Mouse (Mus musculus): Measurements from ENCODE around the gene Lce1c. TPM values are rescaled to one million over a fixed set of nuclear protein-coding genes. Genes with fewer than 3 reads are reported as not detected.
"Not testable (repeated sequence)": the region's sequence is repeated elsewhere in the genome, so short reads cannot be mapped to it uniquely, and the experiment has no call there.

Lce1c gene
- total RNA-seq (2021) = not detected

- no peak for DNase-seq
- intact Hi-C loops (cut with DNase I) = no loop called here
Measured at GRCm38 (mm10) chr3:92678947-92679346, at the start of gene Lce1c. TSS of gene Lce1c (plus strand) at chr3:92679247.

- intact Hi-C loops (cut with DNase I) = no loop called here
- no peak for DNase-seq
Measured at GRCm38 (mm10) chr3:92637745-92638652, 41.0 kb upstream of the Lce1c start.

DNA sequence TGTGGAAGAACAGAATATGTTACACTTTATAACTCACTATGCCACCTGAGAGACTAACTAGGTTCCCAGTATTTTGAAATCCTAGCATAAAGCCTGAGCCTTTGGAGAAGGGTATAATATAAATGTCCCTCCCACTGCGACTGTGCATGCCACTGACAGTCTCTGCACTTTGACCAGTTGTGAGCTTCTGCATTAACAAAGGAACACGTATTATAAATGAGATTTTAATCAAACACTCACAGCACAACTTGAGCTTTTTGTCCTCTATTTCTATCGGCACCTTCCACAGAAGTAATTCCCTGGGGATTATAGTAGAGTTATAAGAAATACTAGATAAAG lies 40.4 kb upstream of the Lce1c start:
- intact Hi-C loops (cut with DNase I) = no loop called here
- DNase-seq = no peak

GRCm38 (mm10) chr3:92639854-92640253 lies 39.2 kb upstream of the Lce1c start:
- intact Hi-C loops (cut with DNase I) = no loop called here
- no peak for DNase-seq

DNA sequence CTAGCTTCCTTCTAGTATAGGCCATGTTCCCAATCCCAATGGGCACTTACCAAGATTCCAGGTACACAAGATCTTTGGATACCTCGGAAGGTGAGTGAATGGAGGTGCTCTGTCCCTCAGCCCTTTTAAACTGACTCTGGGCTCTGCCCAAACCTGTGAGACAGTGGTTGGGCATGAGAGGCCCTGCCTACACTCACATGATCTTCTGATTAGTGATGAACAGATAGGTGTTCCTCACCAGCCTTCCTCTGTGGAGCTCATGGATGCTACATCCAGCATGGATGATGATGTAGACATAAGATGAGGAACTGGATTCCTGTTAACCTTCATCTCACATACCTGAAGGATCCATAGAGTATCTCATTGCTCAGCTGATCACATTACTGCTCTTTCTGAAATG lies 30.8 kb upstream of the Lce1c start, which contains the start of gene Lce1a1:
Gene Lce1a1, minus strand, starts transcription at position 101 of the 400 bp plus-strand sequence.
- no peak for DNase-seq
- intact Hi-C loops (cut with DNase I) = no loop called here

GRCm38 (mm10) chr3:92656826-92657225 lies 22.2 kb upstream of the Lce1c start, which contains the start of gene Lce1b:
TSS of gene Lce1b (minus strand) at chr3:92656926.
- intact Hi-C loops (cut with DNase I) = no loop called here
- no peak for DNase-seq

GRCm38 (mm10) chr3:92670215-92670614 lies 8.8 kb upstream of the Lce1c start, which contains the start of gene Lce1a2:
TSS of gene Lce1a2 (minus strand) at chr3:92670315.
- intact Hi-C loops (cut with DNase I) = no loop called here
- no peak for DNase-seq

GRCm38 (mm10) chr3:92687110-92687509 lies 8.1 kb downstream of the Lce1c start, which contains the start of gene Lce1d:
TSS of gene Lce1d (minus strand) at chr3:92687210.
- DNase-seq = no peak
- intact Hi-C loops (cut with DNase I) = no loop called here

DNA sequence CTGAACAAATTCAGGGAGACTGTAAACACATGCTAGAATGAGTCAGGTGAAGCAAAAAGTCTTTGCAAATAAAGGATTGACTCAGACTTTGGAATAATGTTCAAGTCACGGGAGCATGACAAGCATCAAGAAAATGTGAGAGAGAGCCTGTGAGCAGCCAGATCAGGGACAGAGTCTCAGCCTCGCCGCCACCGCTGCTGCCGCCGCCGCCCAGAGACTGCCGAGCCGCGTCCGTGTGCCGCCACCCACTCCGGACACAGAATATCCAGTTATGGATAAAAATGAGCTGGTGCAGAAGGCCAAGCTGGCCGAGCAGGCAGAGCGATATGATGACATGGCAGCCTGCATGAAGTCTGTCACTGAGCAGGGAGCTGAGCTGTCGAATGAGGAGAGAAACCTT lies 10.1 kb downstream of the Lce1c start:
- intact Hi-C loops (cut with DNase I) = not testable (repeated sequence)
- peak; percentile 7 to 13 for DNase-seq

DNA sequence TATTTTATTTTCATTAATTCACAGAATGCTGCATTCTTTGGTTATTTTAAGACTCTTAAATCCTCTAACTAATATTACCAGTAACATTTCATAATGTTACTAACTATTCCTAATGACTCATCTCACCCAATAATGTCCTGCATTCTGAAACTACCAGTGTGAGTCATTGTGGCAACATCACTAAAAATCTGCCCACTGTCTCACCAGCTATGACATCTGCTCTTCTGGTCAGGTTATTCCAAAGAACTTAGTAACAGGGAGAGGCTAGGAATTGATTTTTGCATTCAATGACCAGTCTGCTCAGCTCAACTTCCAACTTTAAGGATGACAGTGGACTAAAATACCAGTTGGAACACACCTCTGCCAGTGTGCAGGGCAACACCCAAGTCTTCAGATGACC lies 12.6 kb downstream of the Lce1c start:
- intact Hi-C loops (cut with DNase I) = no loop called here

DNA sequence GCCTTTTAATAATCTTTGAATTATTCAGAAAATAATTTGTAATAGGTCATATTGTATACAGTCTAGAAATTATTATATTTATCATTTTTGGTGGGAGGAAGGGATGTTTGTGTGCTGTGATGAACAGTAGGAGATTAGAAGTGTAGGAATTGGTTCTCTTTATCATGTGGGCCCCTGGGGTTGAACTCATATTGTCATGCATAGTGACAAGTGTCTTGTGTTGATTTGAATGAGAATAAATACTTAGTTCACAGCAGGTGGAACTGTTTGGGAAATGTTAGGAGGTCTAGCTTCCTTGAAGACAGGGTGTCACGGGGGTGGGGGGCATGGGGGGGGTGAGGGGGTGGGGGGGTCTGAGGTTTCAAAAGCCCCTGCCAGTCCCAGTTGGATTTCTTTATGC lies 15.6 kb downstream of the Lce1c start:
- intact Hi-C loops (cut with DNase I) = no loop called here
- no peak for DNase-seq

More for the DNA sequence above, 12.6 kb downstream of the Lce1c start:
- no peak for DNase-seq

DNA sequence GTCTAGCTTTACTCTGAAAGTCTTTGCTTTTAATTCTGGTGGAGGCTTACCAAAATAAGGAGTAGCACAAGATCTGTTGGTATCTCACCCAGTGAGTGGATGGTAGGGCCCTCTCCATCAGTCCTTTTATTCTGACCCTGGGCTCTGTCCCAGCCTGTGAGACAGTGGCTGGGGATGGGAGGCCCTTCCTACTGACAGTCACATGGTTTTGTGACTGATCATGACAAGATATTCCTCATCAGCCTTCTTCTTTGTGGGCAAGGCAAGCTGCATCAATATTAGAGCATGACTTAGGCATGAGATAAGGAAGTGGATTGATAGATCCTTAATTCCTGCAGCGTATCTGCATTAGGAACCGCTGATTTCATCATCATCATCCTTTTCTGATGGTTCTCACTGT lies 29.9 kb downstream of the Lce1c start, which contains the start of gene Lce1e:
Gene Lce1e, minus strand, starts transcription at position 101 of the 400 bp plus-strand sequence.
- intact Hi-C loops (cut with DNase I) = no loop called here
- no peak for DNase-seq

- intact Hi-C loops (cut with DNase I) = no loop called here
Measured at GRCm38 (mm10) chr3:92715122-92715521, 36.1 kb downstream of the Lce1c start.

GRCm38 (mm10) chr3:92720250-92720649 lies 41.2 kb downstream of the Lce1c start, which contains the start of gene Lce1f:
TSS of gene Lce1f (minus strand) at chr3:92720350.
- DNase-seq = no peak
- intact Hi-C loops (cut with DNase I) = no loop called here

More at GRCm38 (mm10) chr3:92715122-92715521, 36.1 kb downstream of the Lce1c start:
- no peak for DNase-seq

DNA sequence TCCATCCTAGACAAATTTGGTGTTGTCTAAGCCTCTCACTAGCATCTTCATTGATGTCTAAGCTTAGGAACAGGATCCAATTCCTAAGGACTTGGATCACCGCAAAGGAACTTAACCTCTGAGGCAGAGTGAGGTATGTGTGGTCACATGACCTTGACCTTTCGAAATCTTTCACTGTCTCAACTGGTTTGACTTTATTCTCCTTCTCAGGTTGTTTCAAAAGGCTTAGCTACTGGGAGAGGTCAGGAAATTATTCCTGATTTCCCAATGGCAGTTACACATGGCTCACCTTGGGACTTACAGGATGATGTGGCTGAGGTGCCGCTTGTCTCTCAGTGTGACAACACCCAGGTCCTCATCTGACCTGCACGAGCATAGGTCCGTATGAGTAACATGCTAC lies 43.6 kb downstream of the Lce1c start:
- no peak for DNase-seq
- intact Hi-C loops (cut with DNase I) = no loop called here

Other genes starting within 250 kb of the Lce1c start
- 1 to 10 TPM; 3.9 to 5.2 TPM for gene Gm9774, start 249.8 kb upstream of the Lce1c start, total RNA-seq (2021)
- gene Sprr2k, start 246.7 kb upstream of the Lce1c start, total RNA-seq (2021) = not detected
- not detected for gene Sprr1b, start 240.5 kb upstream of the Lce1c start, total RNA-seq (2021)
- not detected for gene Sprr3, start 220.5 kb upstream of the Lce1c start, total RNA-seq (2021)
- gene Sprr1a, start 193.4 kb upstream of the Lce1c start, total RNA-seq (2021) = not detected
- not detected for gene Sprr4, start 178.8 kb upstream of the Lce1c start, total RNA-seq (2021)
- gene 2310046K23Rik, start 144.7 kb upstream of the Lce1c start, total RNA-seq (2021) = not detected
- gene Ivl, start 105.5 kb upstream of the Lce1c start, total RNA-seq (2021) = not detected
- gene Smcp, start 90.2 kb upstream of the Lce1c start, total RNA-seq (2021) = not detected
- gene 2210017I01Rik, start 71.8 kb upstream of the Lce1c start, total RNA-seq (2021) = not detected
- gene Lce6a, start 57.6 kb upstream of the Lce1c start, total RNA-seq (2021) = not detected
- gene Lce1a1, start 30.9 kb upstream of the Lce1c start, total RNA-seq (2021) = not detected
- gene Lce1b, start 22.3 kb upstream of the Lce1c start, total RNA-seq (2021) = not detected
- not detected for gene Lce1a2, start 8.9 kb upstream of the Lce1c start, total RNA-seq (2021)
- not detected for gene Lce1d, start 8.0 kb downstream of the Lce1c start, total RNA-seq (2021)
- not detected for gene Lce1e, start 29.8 kb downstream of the Lce1c start, total RNA-seq (2021)
- not detected for gene Lce1f, start 41.1 kb downstream of the Lce1c start, total RNA-seq (2021)
- not detected for gene Gm38119, start 59.8 kb downstream of the Lce1c start, total RNA-seq (2021)
- not detected for gene Lce1g, start 73.1 kb downstream of the Lce1c start, total RNA-seq (2021)
- not detected for gene Lce1h, start 85.8 kb downstream of the Lce1c start, total RNA-seq (2021)
- gene Lce1i, start 99.7 kb downstream of the Lce1c start, total RNA-seq (2021) = not detected
- not detected for gene Lce1j, start 111.3 kb downstream of the Lce1c start, total RNA-seq (2021)
- gene Lce1k, start 128.6 kb downstream of the Lce1c start, total RNA-seq (2021) = not detected
- gene Kprp, start 148.0 kb downstream of the Lce1c start, total RNA-seq (2021) = not detected
- not detected for gene Lce1l, start 172.0 kb downstream of the Lce1c start, total RNA-seq (2021)
- gene 2310050C09Rik, start 191.0 kb downstream of the Lce1c start, total RNA-seq (2021) = not detected
- not detected for gene Lce3a, start 247.0 kb downstream of the Lce1c start, total RNA-seq (2021)

Data from heart, postnatal 10 days (tissue).